Mouse (Mus musculus): ENCODE results near the gene Bspry. TPM values are rescaled to one million over a fixed set of nuclear protein-coding genes. Genes with fewer than 3 reads are reported as not detected.

Gene Bspry
- 0.35 TPM for polyA plus RNA-seq (2014; fragmentation: Illumina TruSeq; extraction: RNeasy Lipid Tissue Mini Kit (QIAGEN cat#74804); ENCODE audit: low read depth, low replicate concordance)

GRCm38 (mm10) chr4:62479937-62480708, at the start of gene Bspry:
Gene Bspry (plus strand): TSS chr4:62480053.

GRCm38 (mm10) chr4:62435081-62435480, 44.8 kb upstream of the Bspry start, which contains the start of gene Rnf183:
Gene Rnf183 (minus strand): TSS chr4:62435252.

GRCm38 (mm10) chr4:62470598-62471051, 9.2 kb upstream of the Bspry start, which contains the start of gene Wdr31:
Gene Wdr31 (minus strand): TSS chr4:62470896.

GRCm38 (mm10) chr4:62503374-62503970, 23.6 kb downstream of the Bspry start, which contains the start of gene Hdhd3:
Gene Hdhd3 (minus strand): TSS chr4:62503467.

GRCm38 (mm10) chr4:62519849-62520233, 40.0 kb downstream of the Bspry start, which contains the start of gene Alad:
Gene Alad (minus strand): TSS chr4:62519918.

GRCm38 (mm10) chr4:62524651-62525488, 45.0 kb downstream of the Bspry start, which contains the start of the genes Pole3 and 4933430I17Rik:
Gene Pole3 (minus strand): TSS chr4:62525068.
Gene 4933430I17Rik (plus strand): TSS chr4:62525369.

Other genes with a start within 250 kb of the Bspry start
- gene Zfp37, start 249.0 kb upstream of the Bspry start, polyA plus RNA-seq (2014; fragmentation: Illumina TruSeq; extraction: RNeasy Lipid Tissue Mini Kit (QIAGEN cat#74804); ENCODE audit: low read depth, low replicate concordance), result 17.8 TPM
- 26.8 TPM for gene Slc31a2, start 217.5 kb upstream of the Bspry start, polyA plus RNA-seq (2014; fragmentation: Illumina TruSeq; extraction: RNeasy Lipid Tissue Mini Kit (QIAGEN cat#74804); ENCODE audit: low read depth, low replicate concordance)
- 17.0 TPM for gene Fkbp15, start 119.5 kb upstream of the Bspry start, polyA plus RNA-seq (2014; fragmentation: Illumina TruSeq; extraction: RNeasy Lipid Tissue Mini Kit (QIAGEN cat#74804); ENCODE audit: low read depth, low replicate concordance)
- 147 TPM for gene Slc31a1, start 119.3 kb upstream of the Bspry start, polyA plus RNA-seq (2014; fragmentation: Illumina TruSeq; extraction: RNeasy Lipid Tissue Mini Kit (QIAGEN cat#74804); ENCODE audit: low read depth, low replicate concordance)
- gene Cdc26, start 71.4 kb upstream of the Bspry start, polyA plus RNA-seq (2014; fragmentation: Illumina TruSeq; extraction: RNeasy Lipid Tissue Mini Kit (QIAGEN cat#74804); ENCODE audit: low read depth, low replicate concordance), result 68.4 TPM
- gene Prpf4, start 71.3 kb upstream of the Bspry start, polyA plus RNA-seq (2014; fragmentation: Illumina TruSeq; extraction: RNeasy Lipid Tissue Mini Kit (QIAGEN cat#74804); ENCODE audit: low read depth, low replicate concordance), result 29.9 TPM
- gene Rnf183, start 44.8 kb upstream of the Bspry start, polyA plus RNA-seq (2014; fragmentation: Illumina TruSeq; extraction: RNeasy Lipid Tissue Mini Kit (QIAGEN cat#74804); ENCODE audit: low read depth, low replicate concordance), result not detected
- 1.0 TPM for gene Wdr31, start 9.2 kb upstream of the Bspry start, polyA plus RNA-seq (2014; fragmentation: Illumina TruSeq; extraction: RNeasy Lipid Tissue Mini Kit (QIAGEN cat#74804); ENCODE audit: low read depth, low replicate concordance)
- not detected for gene Hdhd3, start 23.4 kb downstream of the Bspry start, polyA plus RNA-seq (2014; fragmentation: Illumina TruSeq; extraction: RNeasy Lipid Tissue Mini Kit (QIAGEN cat#74804); ENCODE audit: low read depth, low replicate concordance)
- 1.2 TPM for gene Alad, start 39.9 kb downstream of the Bspry start, polyA plus RNA-seq (2014; fragmentation: Illumina TruSeq; extraction: RNeasy Lipid Tissue Mini Kit (QIAGEN cat#74804); ENCODE audit: low read depth, low replicate concordance)
- 75.5 TPM for gene Pole3, start 45.0 kb downstream of the Bspry start, polyA plus RNA-seq (2014; fragmentation: Illumina TruSeq; extraction: RNeasy Lipid Tissue Mini Kit (QIAGEN cat#74804); ENCODE audit: low read depth, low replicate concordance)
- not detected for gene 4933430I17Rik, start 45.3 kb downstream of the Bspry start, polyA plus RNA-seq (2014; fragmentation: Illumina TruSeq; extraction: RNeasy Lipid Tissue Mini Kit (QIAGEN cat#74804); ENCODE audit: low read depth, low replicate concordance)
- 2.5 TPM for gene Rgs3, start 79.8 kb downstream of the Bspry start, polyA plus RNA-seq (2014; fragmentation: Illumina TruSeq; extraction: RNeasy Lipid Tissue Mini Kit (QIAGEN cat#74804); ENCODE audit: low read depth, low replicate concordance)